Mouse (Mus musculus) kidney, embryonic 14.5 days (tissue): Measurements from ENCODE around the gene Ndufc2. TPM values are rescaled to one million over a fixed set of nuclear protein-coding genes. Genes with fewer than 3 reads are reported as not detected.
"Not testable (repeated sequence)": the region's sequence is repeated elsewhere in the genome, so short reads cannot be mapped to it uniquely, and the experiment has no call there.

ENCODE experiments used
- ATAC-seq: fragments of 200-750 bp; cut with Nextera tagmentation; 2 replicates; pipeline ENCODE4 v1.8.0; 2017; ENCODE audit warnings: moderate number of reproducible peaks, mild to moderate bottlenecking, moderate TSS enrichment, moderate library complexity; ENCODE audit not compliant: low FRiP score, low TSS enrichment
- H3K27ac ChIP-seq: fragments of 300-500 bp; sonication (generic); 2 replicates; pipeline ENCODE4 v1.5.1; 2014; ENCODE audit warnings: low read depth, mild to moderate bottlenecking, low read length, moderate library complexity, mixed read lengths
- H3K27me3 ChIP-seq: fragments of 300-500 bp; sonication (generic); 2 replicates; pipeline ENCODE4 v1.6.1; 2014; ENCODE audit warnings: mild to moderate bottlenecking, low read length; ENCODE audit not compliant: control insufficient read depth, insufficient read depth
- H3K36me3 ChIP-seq: fragments of 300-500 bp; sonication (generic); 2 replicates; pipeline ENCODE4 v1.6.1; 2014; ENCODE audit warnings: low read length, mixed read lengths; ENCODE audit not compliant: control insufficient read depth, insufficient read depth
- H3K4me1 ChIP-seq: fragments of 300-500 bp; sonication (generic); 2 replicates; pipeline ENCODE4 v1.6.1; 2014; ENCODE audit warnings: low read length, mixed read lengths; ENCODE audit not compliant: control insufficient read depth, insufficient read depth
- H3K4me2 ChIP-seq: fragments of 300-500 bp; sonication (generic); replicated peaks from 2 replicates; pipeline ENCODE4 v1.6.1; 2014; ENCODE audit warnings: low read depth, mild to moderate bottlenecking, low read length
- H3K4me3 ChIP-seq: fragments of 300-500 bp; sonication (generic); 2 replicates; pipeline ENCODE4 v1.5.1; 2014; ENCODE audit warnings: mild to moderate bottlenecking, low read length
- H3K9ac ChIP-seq: fragments of 300-500 bp; sonication (generic); 2 replicates; pipeline ENCODE4 v1.6.1; 2014; ENCODE audit warnings: low read depth, mild to moderate bottlenecking, low read length, moderate library complexity
- H3K9me3 ChIP-seq: fragments of 300-500 bp; sonication (generic); 2 replicates; pipeline ENCODE4 v1.6.1; 2016; ENCODE audit warnings: low read length; ENCODE audit not compliant: control insufficient read depth
- WGBS: fragments of 180-500 bp; shearing (Covaris S2); extraction: QIAGEN DNeasy Blood & Tissue Kit; methylation state at CpG from one replicate; pipeline ENCODE4 v1.1.7; 2014; 5-methylcytosine and 5-hydroxymethylcytosine counted together
- polyA plus RNA-seq: library from polyadenylated mRNA; unstranded; fragments of >200 nt; fragmentation: Nextera tagmentation; extraction: Ambion mirVana; gene quantifications from 2 replicates; pipeline ENCODE4 v1.2.1, GENCODE M21; 2014

Ndufc2 gene
- polyA plus RNA-seq, 1 experiment from 2014 or later: 370 TPM

DNA sequence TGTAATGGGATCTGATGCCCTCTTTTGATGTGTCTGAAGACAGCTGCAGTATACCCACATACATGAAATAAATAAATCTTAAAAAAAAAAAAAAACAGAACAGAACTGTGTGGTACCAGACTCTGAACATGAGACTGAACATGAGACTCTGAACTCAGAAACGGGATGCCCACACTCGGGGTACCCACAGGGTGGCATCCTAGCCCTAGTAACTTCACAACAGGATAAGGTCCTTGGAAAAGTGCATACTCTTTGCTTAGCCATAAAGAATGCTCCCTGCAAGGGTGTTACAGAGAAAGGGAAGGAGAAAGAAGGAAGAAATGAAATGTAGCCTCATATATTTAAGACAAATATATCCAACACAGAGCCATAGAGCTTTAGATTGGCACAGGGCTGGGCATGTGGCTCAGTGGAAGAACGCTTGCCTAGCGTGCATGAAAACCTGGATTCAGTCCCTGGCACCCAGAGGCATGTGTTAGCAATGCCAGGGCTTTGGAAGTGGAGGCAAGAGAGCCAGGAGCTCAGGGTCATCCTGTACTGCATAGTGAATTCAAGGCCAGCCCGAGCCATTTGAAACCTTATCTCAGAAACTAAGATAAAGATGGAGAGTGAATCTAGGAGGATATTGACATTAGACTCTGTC is 28.1 kb downstream of the Ndufc2 start:
- H3K27ac ChIP-seq: no peak overlapping the region
- 81% methylated on average over 5 of the region's 5 CpGs for WGBS
- no peaks in the 10 kb centered on the region for H3K36me3 ChIP-seq
- no peaks in the 10 kb centered on the region for H3K27me3 ChIP-seq
- no peak overlapping the region for H3K4me2 ChIP-seq
- H3K4me1 ChIP-seq: peaks cover 6% of the 10 kb centered on the region; the same call in 1 of the 2 replicates
- H3K4me3 ChIP-seq: no peak overlapping the region
- no peak overlapping the region for H3K9ac ChIP-seq
- ATAC-seq: no peak
- no peaks in the 10 kb centered on the region for H3K9me3 ChIP-seq

DNA sequence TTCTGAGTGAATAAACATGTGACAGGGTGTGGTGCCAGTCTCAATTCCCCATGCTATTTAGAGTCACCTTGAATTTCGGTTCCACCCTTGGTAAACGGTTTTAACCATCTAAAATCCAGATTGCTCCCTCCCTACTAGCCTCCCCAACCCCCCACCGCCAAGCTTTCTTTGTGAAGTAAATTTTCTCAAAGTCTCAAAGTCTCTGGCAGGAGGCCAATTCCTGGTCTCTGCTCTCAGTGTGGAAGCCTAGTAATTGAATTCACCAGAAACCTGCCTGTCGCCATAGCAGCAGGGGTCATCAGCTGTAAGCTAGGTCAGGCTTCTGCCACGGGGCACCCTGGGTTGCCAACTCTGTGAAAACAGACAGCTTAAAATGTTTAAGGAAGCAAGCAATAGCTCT is 29.9 kb downstream of the Ndufc2 start:
- Histone ChIP-seq H3K27ac (no peak overlapping the region), H3K4me3 (no peak overlapping the region), H3K27me3 (no peaks in the 10 kb centered on the region), H3K4me2 (no peak overlapping the region), H3K4me1 (peaks cover 6% of the 10 kb centered on the region; the same call in 1 of the 2 replicates), H3K36me3 (no peaks in the 10 kb centered on the region), H3K9me3 (no peaks in the 10 kb centered on the region), H3K9ac (no peak overlapping the region)
- 7% methylated on average over 5 of the region's 5 CpGs for WGBS
- peak; percentile 44; the same call in 1 of the 2 replicates for ATAC-seq

DNA sequence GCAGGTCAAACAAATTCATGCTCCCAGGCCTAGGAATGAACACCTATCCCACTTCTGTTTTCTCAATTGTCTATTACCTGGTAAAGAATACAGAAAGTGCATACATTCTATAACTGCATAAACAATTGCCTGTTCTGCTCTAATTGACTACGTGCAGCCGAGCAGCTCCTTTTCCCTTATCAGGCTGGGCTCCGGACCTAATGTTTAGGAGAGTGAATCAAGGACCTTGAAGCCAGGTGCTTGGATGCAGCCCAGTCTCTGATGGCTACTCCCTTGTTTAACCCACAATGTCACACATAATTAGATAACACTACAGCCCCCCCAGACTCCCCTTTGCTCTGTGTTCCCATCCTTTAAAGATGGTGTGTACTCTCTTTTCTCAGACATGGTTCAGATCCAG is 33.7 kb downstream of the Ndufc2 start:
- not testable (repeated sequence) for H3K9ac ChIP-seq, H3K9me3 ChIP-seq, H3K27me3 ChIP-seq, H3K4me3 ChIP-seq, H3K36me3 ChIP-seq, ATAC-seq, H3K27ac ChIP-seq, H3K4me1 ChIP-seq, H3K4me2 ChIP-seq
- WGBS: 70% methylated on average over 3 of the region's 3 CpGs

DNA sequence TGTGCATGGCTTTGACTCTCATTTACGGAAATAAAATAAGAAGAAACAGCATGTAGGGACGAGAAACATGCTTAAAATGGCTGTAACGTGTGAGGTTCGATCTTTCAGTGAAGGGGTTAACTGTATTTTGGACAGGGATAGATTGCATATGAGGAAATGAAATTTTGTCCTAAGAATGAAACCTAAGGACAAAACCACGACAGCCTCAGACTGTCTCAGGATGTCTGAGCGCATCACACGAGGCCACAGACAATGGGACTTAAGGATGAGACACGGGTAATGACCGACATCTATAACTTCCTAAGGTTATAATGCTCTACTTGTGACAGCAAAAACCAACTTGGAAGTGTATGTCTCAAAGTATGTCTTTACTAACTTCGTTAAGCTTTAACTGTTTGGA is 34.7 kb downstream of the Ndufc2 start:
- no peak for ATAC-seq
- H3K36me3 ChIP-seq: no peaks in the 10 kb centered on the region

DNA sequence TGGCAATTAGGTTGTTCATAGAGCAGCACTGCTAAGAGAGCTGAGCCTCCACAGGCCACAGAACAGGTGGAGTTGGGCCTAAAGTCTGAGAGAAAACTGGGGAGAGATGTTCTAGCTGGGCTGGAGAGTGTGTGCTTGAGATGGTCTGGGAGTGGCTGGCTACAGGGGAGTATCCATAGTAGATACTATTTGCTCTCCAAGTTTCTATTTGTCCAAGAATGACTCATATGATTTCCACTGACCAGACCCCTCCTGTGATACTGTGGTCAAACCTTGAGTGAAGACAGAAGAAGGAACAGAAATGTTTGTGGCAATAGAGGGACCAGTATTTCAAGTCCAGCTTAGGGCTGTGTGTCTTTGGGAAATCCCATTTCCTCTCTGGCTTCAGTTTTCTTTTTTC is 39.2 kb downstream of the Ndufc2 start:
- Histone ChIP-seq H3K9me3 (no peaks in the 10 kb centered on the region), H3K27ac (no peak overlapping the region), H3K9ac (no peak overlapping the region), H3K4me2 (no peak overlapping the region), H3K4me1 (no peaks in the 10 kb centered on the region), H3K4me3 (no peak overlapping the region), H3K27me3 (no peaks in the 10 kb centered on the region), H3K36me3 (no peaks in the 10 kb centered on the region)
- ATAC-seq: no peak

More for the DNA sequence above, 34.7 kb downstream of the Ndufc2 start:
- H3K27ac ChIP-seq: no peak overlapping the region
- H3K9ac ChIP-seq: no peak overlapping the region
- no peak overlapping the region for H3K4me2 ChIP-seq
- H3K4me3 ChIP-seq: no peak overlapping the region
- no peaks in the 10 kb centered on the region for H3K27me3 ChIP-seq
- WGBS: 84% methylated on average over 10 of the region's 10 CpGs
- H3K4me1 ChIP-seq: peaks cover 5% of the 10 kb centered on the region; the same call in 1 of the 2 replicates
- no peaks in the 10 kb centered on the region for H3K9me3 ChIP-seq

DNA sequence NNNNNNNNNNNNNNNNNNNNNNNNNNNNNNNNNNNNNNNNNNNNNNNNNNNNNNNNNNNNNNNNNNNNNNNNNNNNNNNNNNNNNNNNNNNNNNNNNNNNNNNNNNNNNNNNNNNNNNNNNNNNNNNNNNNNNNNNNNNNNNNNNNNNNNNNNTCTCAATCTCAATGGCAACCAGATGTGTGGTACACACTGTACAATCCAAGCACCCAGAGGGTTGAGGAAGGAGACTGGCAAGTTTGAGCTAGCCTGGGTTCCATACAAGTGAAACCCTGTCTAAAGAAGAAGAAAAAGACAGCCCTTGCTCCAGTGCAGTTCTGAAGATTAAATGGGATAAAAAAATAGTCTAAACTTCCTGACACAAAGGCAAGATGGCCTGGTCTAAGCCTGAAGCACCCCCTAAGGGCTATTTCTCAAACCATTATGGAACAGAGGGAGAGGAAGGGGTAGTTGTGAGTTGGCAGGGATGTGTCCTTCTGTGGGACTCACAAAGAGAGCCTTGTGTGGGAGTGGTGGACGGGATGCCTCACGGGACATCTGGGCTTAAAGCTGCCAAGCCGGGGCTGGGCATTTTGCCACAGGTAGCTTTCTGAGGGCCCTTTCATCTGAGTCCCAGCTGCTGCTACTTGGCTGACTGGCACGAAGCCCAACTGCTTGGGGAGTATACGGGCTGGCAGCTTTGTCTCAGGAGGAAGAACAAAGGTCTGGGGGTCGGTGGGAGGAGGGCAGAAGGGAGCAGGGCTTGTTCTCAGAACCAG is 46.5 kb downstream of the Ndufc2 start:
- Histone ChIP-seq H3K4me2 (no peak overlapping the region), H3K4me1 (no peaks in the 10 kb centered on the region), H3K9ac (no peak overlapping the region), H3K4me3 (no peak overlapping the region), H3K27ac (no peak overlapping the region), H3K9me3 (no peaks in the 10 kb centered on the region), H3K36me3 (no peaks in the 10 kb centered on the region), H3K27me3 (no peaks in the 10 kb centered on the region)
- ATAC-seq: 0 out of 2 replicates have a peak, but pooled peaks have one; percentile 43
- 38% methylated on average over 6 of the region's 6 CpGs for WGBS

DNA sequence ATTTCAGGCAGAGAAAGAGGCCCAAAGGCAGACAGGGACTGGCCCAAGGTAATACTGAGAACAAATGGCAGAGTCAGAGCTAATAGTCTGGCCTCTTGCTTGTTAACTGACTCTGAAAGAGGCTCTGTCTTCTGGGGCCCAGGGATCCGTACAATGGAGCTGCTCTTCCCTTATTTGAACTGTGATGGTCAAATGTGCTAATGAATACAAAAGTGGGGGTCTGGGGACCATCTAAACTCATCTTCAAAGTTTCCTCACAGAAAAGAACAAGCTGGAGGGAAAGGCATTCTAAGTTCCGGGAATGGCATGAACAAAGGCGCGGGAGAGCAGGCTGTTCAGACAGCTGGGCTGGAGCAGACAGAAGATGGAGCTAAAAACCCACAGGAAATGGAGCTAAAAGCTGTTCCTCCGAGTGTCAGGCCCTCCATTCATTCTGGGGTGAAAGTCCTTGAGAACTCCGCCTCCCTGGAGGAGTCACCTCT is 47.3 kb downstream of the Ndufc2 start:
- H3K36me3 ChIP-seq: no peaks in the 10 kb centered on the region
- H3K4me3 ChIP-seq: no peak overlapping the region
- no peak for ATAC-seq
- H3K4me2 ChIP-seq: no peak overlapping the region
- H3K4me1 ChIP-seq: no peaks in the 10 kb centered on the region
- no peak overlapping the region for H3K27ac ChIP-seq
- no peaks in the 10 kb centered on the region for H3K9me3 ChIP-seq
- H3K9ac ChIP-seq: no peak overlapping the region
- 67% methylated on average over 6 of the region's 6 CpGs for WGBS
- H3K27me3 ChIP-seq: no peaks in the 10 kb centered on the region

DNA sequence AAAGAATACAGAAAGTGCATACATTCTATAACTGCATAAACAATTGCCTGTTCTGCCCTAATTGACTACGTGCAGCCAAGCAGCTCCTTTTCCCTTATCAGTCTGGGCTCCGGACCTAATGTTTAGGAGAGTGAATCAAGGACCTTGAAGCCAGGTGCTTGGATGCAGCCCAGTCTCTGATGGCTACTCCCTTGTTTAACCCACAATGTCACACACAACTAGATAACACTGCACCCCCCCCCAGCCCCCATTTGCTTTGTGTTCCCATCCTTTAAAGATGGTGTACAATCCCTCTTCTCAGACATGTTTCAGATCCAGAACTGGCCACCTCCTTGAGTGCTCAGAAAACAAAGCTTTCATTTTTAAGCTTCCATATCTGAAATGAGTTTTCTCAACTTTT is 51.2 kb downstream of the Ndufc2 start, which contains the start of gene Kctd14:
Gene Kctd14 (plus strand): TSS at position 301 of the 400 bp plus-strand sequence.
- H3K36me3 ChIP-seq, H3K4me2 ChIP-seq, H3K27ac ChIP-seq, ATAC-seq, H3K9me3 ChIP-seq, H3K4me1 ChIP-seq, H3K9ac ChIP-seq, H3K4me3 ChIP-seq, H3K27me3 ChIP-seq: not testable (repeated sequence)
- 71% methylated on average over 2 of the region's 2 CpGs for WGBS

DNA sequence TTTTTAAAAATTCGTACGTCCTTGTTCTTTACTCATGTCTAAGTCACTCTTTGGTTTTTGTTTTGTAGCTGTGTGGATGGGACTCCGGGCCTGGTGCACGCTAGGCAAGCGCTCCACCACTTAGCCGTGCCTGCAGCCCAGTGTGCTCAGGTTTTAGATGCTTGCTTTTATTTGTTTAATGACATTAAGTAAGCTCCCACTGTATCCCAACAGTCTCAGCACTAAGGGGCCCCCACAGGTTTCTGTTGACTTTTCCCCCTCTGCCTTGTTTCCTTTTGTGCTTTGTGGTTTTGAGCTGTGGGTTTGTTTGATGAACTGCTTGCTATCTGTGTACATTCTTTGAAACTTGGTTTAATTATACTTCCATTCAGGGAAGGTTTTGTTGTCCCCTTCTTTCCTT is 52.4 kb downstream of the Ndufc2 start:
- no peaks in the 10 kb centered on the region for H3K27me3 ChIP-seq
- no peak overlapping the region for H3K4me3 ChIP-seq
- WGBS: 79% methylated on average over 6 of the region's 6 CpGs
- H3K9me3 ChIP-seq: no peaks in the 10 kb centered on the region
- no peak overlapping the region for H3K9ac ChIP-seq
- no peak overlapping the region for H3K27ac ChIP-seq
- no peak for ATAC-seq
- no peaks in the 10 kb centered on the region for H3K36me3 ChIP-seq
- H3K4me1 ChIP-seq: peaks cover 5% of the 10 kb centered on the region; the same call in 1 of the 2 replicates
- no peak overlapping the region for H3K4me2 ChIP-seq
